ENCODE assay signal across 9 mouse cellular contexts in the genomic region with DNA sequence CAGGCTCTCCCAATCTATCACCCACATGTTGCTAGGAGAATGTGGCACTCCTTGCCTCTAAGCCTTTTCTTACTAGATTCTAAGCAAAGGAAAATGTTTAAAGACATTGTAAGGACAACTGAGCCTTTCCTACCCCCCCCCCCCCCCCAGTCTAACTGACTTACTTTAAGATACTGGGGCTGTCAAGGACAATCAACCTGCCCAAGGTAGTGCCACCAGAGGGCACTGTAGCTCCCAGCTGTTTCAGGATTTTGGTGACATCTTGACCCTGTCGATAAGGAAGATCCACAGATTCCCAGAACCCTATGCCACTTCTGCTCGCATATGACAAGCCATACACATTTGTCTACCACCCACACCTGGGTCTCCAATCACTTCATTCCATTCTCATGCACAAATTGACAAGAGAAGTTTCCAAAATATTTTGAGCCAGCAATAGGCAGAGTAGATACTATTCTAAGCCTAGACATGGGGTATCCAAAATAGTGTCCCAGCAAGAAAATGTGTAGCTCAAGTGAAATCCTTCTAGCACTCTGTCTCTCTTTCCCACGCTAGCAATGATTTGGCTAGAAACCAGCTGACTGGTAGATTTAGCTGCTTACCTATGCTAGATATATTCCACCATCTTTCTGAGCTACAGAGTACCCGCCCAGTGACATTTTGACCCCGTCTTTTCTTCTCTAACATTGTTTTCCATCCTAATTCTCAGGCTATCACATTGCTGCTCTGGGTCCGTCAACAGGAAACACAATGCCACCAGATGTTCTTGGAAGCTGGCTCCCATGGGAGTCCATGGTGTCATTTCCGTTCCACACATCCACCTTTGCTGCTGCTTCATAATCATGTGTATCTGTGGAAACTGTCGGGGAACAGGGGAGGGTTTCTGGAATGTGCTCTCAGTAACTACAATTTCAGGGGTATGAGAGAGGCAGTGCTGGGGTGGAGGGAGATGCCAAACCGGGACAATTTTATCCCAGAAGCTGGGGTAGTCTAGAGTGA.
DNase-seq lines count a peak whose midpoint lies in the region; ATAC-seq and TF ChIP-seq lines count a peak whose summit lies in the region.
"Had no signal": no experiment of that assay in that cellular context is flagged by ENCODE, and none has a peak within 500 bp of the region (broad histone marks: within the 10 kb centered on the region; RNA-seq: fewer than 3 reads in every experiment).

No protein-coding gene starts in this region.

- H3K27me3 ChIP-seq in lung, postnatal 0 days (replicated peaks; ENCODE audit: insufficient read depth, low read length): no peaks in the 10 kb centered on the region
- H3K27me3 ChIP-seq in forebrain, embryonic 16.5 days (replicated peaks; ENCODE audit: control insufficient read depth, insufficient read depth, low read length): no peaks in the 10 kb centered on the region
- H3K27me3 ChIP-seq: limb, embryonic 15.5 days had no signal

- no peak for DNase-seq in frontal cortex, postnatal 25 days (ENCODE audit: low spot score in 2 of 2)
- DNase-seq in lung, postnatal 0 days (ENCODE audit: low spot score): no peak
- no peak for DNase-seq in lung, postnatal 25 days (ENCODE audit: low spot score)
- peak; percentile 29 for DNase-seq in R1 (ENCODE audit: low read depth, low spot score)
- DNase-seq in adrenal gland, postnatal 25 days: no peak

- ATAC-seq in frontal cortex, adult (ENCODE audit: low TSS enrichment): peak; percentile 83
- ATAC-seq in lung, postnatal 0 days: no peak
- ATAC-seq in megakaryocyte progenitor cell, adult 5-6 weeks (replicated peaks; ENCODE audit: poor library complexity): peak; percentile 73
- no peak for ATAC-seq in forebrain, embryonic 16.5 days

- no peak for TF ChIP-seq EP300 in lung, postnatal 0 days (IDR thresholded peaks at IDR 0.05)

- no peak overlapping the region for H3K9ac ChIP-seq in lung, postnatal 0 days (replicated peaks; ENCODE audit: low read depth)
- H3K9ac ChIP-seq in forebrain, embryonic 16.5 days (replicated peaks; ENCODE audit: low read depth, low read length): no peak overlapping the region
- H3K9ac ChIP-seq: limb, embryonic 15.5 days had no signal

- 68% methylated on average over 9 of the region's 9 CpGs for WGBS in lung, postnatal 0 days
- WGBS in forebrain, embryonic 16.5 days: 84% methylated on average over 9 of the region's 9 CpGs

- peak; percentile 28 for TF ChIP-seq CTCF in lung, postnatal 0 days (IDR thresholded peaks at IDR 0.05)

- no peaks in the 10 kb centered on the region for H3K36me3 ChIP-seq in lung, postnatal 0 days (ENCODE audit: insufficient read depth, low read length)
- H3K36me3 ChIP-seq in forebrain, embryonic 16.5 days (ENCODE audit: control insufficient read depth, insufficient read depth): no peaks in the 10 kb centered on the region
- H3K36me3 ChIP-seq: limb, embryonic 15.5 days had no signal

- no peaks in the 10 kb centered on the region for H3K4me1 ChIP-seq in lung, postnatal 0 days (ENCODE audit: insufficient read depth, low read depth, low read length)
- no peaks in the 10 kb centered on the region for H3K4me1 ChIP-seq in forebrain, embryonic 16.5 days (replicated peaks; ENCODE audit: control insufficient read depth, insufficient read depth, low read length)
- H3K4me1 ChIP-seq: limb, embryonic 15.5 days had no signal

- H3K9me3 ChIP-seq in lung, postnatal 0 days (ENCODE audit: low read length): no peaks in the 10 kb centered on the region
- no peaks in the 10 kb centered on the region for H3K9me3 ChIP-seq in forebrain, embryonic 16.5 days (ENCODE audit: control insufficient read depth, low read length)
- H3K9me3 ChIP-seq: limb, embryonic 15.5 days had no signal

- no peak overlapping the region for H3K27ac ChIP-seq in lung, postnatal 0 days (ENCODE audit: low read length)
- no peak overlapping the region for H3K27ac ChIP-seq in forebrain, embryonic 16.5 days (ENCODE audit: low read length)
- H3K27ac ChIP-seq: limb, embryonic 15.5 days had no signal

- no peak overlapping the region for H3K4me2 ChIP-seq in lung, postnatal 0 days (replicated peaks; ENCODE audit: low read depth, low read length)
- H3K4me2 ChIP-seq in forebrain, embryonic 16.5 days (ENCODE audit: low read length): no peak overlapping the region
- H3K4me2 ChIP-seq: limb, embryonic 15.5 days had no signal

- no peak overlapping the region for H3K4me3 ChIP-seq in lung, postnatal 0 days (ENCODE audit: low read depth, low read length)
- H3K4me3 ChIP-seq in forebrain, embryonic 16.5 days (replicated peaks; ENCODE audit: low read length): no peak overlapping the region
- H3K4me3 ChIP-seq: limb, embryonic 15.5 days had no signal

Comparison
In these comparisons a context has a peak if more than half of its experiments do, and no peak if none do; other contexts are left out.
1. ATAC-seq: peak in frontal cortex, adult (single experiment) and megakaryocyte progenitor cell, adult 5-6 weeks (single experiment); none in lung, postnatal 0 days (single experiment) and forebrain, embryonic 16.5 days (single experiment).